Mouse (Mus musculus): ENCODE measurements around the gene Dusp15.

GRCm38 (mm10) chr2:152915453-152915852 lies 36.0 kb downstream of the Dusp15 start:
- TF ChIP-seq CTCF (IDR thresholded peaks at IDR 0.05; ENCODE audit: low read depth, low read length) (no peak), POLR2A (IDR thresholded peaks at IDR 0.05; ENCODE audit: borderline replicate concordance, low read depth, low read length) (no peak)
